Mouse (Mus musculus) embryonic fibroblast, embryonic 13.5 days (primary cell): Measurements from ENCODE around the gene Tsx.

Experiments used
- CTCF ChIP-seq: IDR thresholded peaks from 2 replicates; pipeline ENCODE4 v1.5.1; 2011; ENCODE audit warnings: mild to moderate bottlenecking, control low read depth, low read length, moderate library complexity, borderline replicate concordance; ENCODE audit not compliant: insufficient read depth
- POLR2A ChIP-seq: IDR thresholded peaks from 2 replicates; pipeline ENCODE4 v1.6.1; 2011; ENCODE audit warnings: low read depth, mild to moderate bottlenecking, control low read depth, low read length, moderate library complexity

- TF ChIP-seq CTCF (no peak), POLR2A (no peak)
Measured at GRCm38 (mm10) chrX:103438023-103438422, 23.8 kb downstream of the Tsx start.
